Mouse (Mus musculus): ENCODE data around the gene Ptprt.

The Ptprt gene

DNA sequence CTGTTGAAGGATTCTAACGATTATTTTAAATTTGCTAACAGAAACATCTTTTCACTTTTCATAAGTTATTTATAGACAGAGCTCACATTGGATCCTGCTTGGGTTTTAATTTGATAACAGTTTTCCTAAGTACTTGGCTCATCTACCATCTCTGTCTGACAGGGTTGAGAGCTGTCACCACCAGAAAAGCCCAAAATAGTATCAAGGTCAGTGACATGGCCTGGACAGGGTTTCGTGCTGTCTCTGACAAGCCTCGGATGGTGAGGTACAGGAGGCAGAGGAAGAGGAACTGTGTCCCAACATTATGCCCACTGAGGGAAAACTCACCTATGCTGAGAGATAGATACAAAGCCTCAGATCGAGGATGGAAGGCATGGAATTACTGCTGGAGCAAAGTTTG is 79.3 kb downstream of the Ptprt start:
- DNase-seq (ENCODE audit: low read depth): no peak

GRCm38 (mm10) chr2:162577819-162578218 is 83.1 kb downstream of the Ptprt start:
- DNase-seq (ENCODE audit: low read depth): no peak

GRCm38 (mm10) chr2:162572851-162573250 is 88.1 kb downstream of the Ptprt start:
- DNase-seq (ENCODE audit: low read depth): no peak

- DNase-seq (ENCODE audit: low read depth): no peak
Measured at GRCm38 (mm10) chr2:162571037-162571436, 89.9 kb downstream of the Ptprt start.

GRCm38 (mm10) chr2:162568308-162569100 is 92.4 kb downstream of the Ptprt start:
- DNase-seq (ENCODE audit: low read depth): peak; percentile 10

DNA sequence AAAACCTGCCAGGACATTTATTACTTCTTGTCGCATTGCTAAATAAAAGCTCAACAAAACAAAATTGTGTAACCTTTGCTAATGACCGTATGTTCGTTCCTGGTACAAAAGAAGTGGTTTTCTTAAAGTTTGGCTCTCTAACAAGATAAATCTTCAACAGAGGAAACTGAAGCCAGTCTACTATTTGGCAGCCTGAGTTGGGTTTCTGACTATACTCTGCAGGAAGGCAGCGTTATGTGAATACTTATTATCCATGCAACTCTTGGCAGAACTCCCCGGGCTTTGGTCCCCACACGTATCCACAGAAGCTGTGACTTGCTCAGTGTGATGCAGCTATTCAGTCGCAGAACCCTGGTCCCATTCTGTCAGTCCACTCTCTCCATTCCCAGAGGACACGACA is 112.6 kb downstream of the Ptprt start:
- no peak for DNase-seq (ENCODE audit: low read depth)

DNA sequence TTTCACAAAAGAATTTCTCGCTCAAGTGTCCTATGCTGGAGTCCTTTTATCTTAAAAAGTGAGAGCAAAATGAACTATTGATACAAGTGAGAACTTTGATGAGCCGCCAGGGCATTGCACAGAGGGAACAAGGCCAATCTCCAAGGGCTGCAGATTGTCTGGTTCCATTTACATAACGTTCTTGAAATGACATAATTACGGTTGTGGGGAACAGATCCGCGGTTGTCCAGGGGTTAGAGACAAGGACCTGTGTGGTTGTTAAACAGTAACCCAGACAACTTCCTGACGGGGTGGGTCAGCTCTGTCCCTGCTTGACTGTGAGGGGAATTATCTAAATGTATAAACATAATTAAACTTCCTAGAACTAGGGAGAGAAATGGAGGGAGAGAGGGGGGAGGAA is 129.3 kb downstream of the Ptprt start:
- no peak for DNase-seq (ENCODE audit: low read depth)

DNA sequence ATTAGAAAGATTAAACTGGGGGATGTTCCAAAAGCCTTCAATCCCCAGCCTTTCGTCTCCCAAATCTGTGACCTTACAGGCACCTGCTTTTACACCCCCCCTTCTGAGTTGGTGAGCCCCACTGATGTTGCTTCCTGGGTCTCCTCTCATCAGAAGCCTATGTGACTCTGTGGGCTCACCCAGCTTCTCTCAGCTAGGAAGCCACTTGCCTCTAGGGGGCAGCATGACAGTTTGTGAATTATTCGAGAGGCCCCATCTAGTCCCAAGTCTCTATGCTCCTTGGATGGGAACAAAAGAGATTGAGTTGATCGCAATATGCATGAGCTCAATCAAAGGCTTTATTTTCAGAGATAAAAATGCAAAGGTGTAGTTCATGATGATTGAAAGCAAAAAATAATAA is 132.0 kb downstream of the Ptprt start:
- DNase-seq (ENCODE audit: low read depth): peak; percentile 13

DNA sequence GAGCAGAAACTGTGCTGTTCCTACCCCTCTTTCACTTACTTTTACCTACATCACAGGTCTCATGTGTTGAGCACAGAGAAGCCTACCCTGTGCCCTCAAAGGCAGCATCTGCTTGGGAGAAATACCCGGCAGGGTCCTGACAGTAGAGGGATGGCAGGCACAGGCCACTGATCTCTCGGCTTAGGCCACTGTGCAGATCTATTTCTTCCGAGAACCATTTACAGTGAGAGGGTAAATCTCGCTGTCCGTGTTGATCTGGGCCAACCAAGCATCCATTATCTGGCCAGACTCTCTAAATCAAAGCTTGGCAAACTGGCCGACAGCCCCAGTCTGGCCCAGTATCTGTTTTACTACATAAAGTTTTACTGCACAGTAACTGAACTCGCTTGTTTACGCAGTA is 145.0 kb downstream of the Ptprt start:
- DNase-seq (ENCODE audit: low read depth): no peak

DNA sequence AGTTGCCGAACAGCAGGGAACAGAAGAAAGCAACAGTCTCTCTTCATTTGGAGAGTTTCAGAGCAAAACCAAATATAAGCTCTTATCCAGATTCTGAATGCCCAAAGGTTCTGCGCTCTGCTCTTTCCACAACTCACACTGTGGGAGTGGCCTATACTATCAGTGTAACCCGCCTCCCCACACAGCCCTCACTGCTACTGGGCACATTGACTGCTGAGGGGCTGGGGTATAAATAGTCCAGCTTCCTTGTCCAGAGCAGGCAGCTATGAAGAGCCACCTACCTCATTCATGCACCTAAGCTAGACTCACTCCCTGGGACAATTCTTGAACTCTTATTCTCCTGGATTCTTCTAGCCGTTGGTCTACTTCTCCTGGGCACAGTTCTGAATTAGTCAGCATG is 147.9 kb downstream of the Ptprt start:
- DNase-seq (ENCODE audit: low read depth): no peak

DNA sequence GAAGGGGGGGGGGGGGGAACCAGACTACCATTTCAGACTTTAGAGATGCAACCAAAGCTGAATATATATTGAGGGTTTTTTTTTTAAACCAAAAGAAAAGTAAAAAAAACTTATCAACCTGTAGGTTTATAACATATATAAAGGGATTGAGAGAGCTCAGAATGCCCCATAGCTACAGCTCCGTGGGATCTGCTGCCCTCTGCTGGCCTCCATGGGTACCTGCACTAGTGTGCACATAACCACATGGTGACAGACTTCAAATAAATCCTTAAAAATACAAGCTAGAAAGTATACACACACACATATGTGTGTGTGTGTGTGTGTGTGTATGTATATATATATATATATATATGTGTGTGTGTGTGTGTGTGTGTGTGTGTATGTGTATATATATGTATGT is 148.9 kb downstream of the Ptprt start:
- DNase-seq (ENCODE audit: low read depth): no peak

GRCm38 (mm10) chr2:162509016-162509415 is 151.9 kb downstream of the Ptprt start:
- DNase-seq (ENCODE audit: low read depth): no peak

DNA sequence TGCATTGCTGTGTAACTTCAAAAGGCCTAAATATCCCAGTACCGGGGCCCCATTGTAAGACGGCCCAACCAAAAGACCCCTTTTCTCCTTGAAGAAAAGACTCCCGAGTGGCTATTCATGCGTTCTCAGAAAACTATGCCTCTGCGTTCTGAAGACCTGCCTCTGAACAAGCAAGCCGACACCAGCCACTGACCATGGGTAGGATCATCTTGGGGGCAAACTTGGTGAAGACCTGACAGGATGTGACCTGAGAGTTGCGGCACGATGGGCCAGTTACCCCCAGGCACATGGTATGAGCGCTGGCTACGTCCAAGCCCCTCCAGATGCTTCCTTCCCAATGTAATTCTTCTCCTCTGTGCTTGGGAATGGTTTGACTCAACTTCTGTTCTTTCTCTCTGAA is 153.3 kb downstream of the Ptprt start:
- DNase-seq (ENCODE audit: low read depth): no peak

DNA sequence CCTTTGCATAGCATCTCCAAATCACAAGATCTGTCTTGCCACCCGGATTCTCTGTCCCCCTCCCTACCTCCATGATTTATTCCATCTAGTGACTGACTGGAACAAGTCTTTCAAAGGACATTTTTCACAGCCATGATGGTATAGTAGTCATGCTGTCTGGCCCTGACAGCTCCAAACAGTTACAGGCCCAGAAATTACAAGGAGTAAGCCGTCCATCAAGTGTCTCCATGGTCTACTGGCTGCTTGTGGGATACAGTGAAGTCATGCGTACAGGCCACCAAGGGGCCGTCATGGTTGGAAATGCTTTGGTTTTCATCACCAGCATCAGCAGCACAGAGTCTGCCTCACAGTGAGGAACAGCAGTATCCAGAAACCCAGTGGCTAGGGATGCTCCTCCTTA is 156.1 kb downstream of the Ptprt start:
- no peak for DNase-seq (ENCODE audit: low read depth)

DNA sequence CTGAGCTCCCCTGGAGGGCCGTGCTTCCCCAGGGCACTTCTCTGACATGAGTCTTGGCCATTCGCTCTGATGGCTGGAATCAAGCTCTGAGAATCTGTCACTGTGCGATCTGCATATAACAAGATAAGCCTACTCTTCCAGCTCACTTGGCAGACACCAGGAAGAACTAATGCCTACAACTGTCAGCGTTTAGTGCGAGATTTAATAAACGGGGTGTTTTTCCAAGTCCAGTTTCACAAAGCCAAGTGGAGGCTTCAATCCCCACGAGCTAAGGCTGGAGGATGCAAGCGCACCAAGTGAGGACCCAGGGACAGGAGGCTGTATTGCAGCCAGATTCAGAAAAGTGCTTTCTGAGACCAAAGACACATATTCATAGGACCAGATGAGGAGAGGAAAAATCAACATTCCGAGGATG is 161.4 kb downstream of the Ptprt start:
- no peak for DNase-seq (ENCODE audit: low read depth)

DNA sequence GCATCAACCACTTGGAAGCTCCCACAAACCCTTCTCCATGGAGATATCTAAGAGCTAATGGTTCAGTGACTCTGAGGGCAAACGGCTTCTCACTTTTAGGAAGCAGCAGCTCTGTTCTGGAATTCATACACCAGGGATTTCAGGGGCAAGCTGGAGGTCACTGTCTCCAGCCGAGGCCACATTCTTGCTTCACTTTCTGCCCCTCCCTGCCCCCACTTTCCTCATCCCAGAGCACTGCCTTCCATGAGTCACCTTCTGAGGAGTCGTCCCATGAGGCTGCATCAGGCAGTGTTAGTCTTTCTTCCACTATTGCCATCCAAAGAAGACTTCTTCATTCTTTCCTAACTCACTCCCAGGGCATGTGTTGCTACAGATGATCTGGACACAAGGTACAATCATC is 162.8 kb downstream of the Ptprt start:
- DNase-seq (ENCODE audit: low read depth): no peak

- no peak for DNase-seq (ENCODE audit: low read depth)
Measured at GRCm38 (mm10) chr2:162484036-162484435, 176.9 kb downstream of the Ptprt start.

GRCm38 (mm10) chr2:162443106-162443505 is 217.8 kb downstream of the Ptprt start:
- DNase-seq (ENCODE audit: low read depth): no peak

- peak; percentile 11 for DNase-seq (ENCODE audit: low read depth)
Measured at GRCm38 (mm10) chr2:162436646-162437045, 224.3 kb downstream of the Ptprt start.

GRCm38 (mm10) chr2:162430171-162430570 is 230.8 kb downstream of the Ptprt start:
- no peak for DNase-seq (ENCODE audit: low read depth)

GRCm38 (mm10) chr2:162426114-162426513 is 234.8 kb downstream of the Ptprt start:
- no peak for DNase-seq (ENCODE audit: low read depth)

DNA sequence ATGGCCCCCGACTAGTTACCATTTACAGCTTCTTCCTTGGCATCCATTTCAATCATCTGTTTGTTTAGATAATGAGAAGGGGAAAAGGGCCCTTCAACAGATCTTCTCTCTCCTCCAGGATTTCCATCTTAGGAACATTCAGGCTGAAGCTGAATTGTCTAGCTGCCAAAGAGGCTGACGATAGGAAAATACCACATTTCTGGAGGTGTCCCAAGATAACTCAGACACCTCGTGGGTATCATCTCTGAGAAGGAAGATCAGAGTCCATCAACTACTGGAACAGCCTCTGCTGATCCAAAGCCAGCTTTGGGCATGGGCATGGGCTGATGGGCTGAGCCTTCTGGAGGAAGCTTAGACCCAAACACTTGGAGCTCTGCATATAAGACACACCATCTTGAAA is 242.8 kb downstream of the Ptprt start:
- no peak for DNase-seq (ENCODE audit: low read depth)

GRCm38 (mm10) chr2:162413073-162413812 is 247.7 kb downstream of the Ptprt start:
- DNase-seq (ENCODE audit: low read depth): no peak

GRCm38 (mm10) chr2:162411014-162411413 is 249.9 kb downstream of the Ptprt start:
- DNase-seq (ENCODE audit: low read depth): peak; percentile 1
